8 mouse cellular contexts compared by ENCODE assay signal in the genomic region with DNA sequence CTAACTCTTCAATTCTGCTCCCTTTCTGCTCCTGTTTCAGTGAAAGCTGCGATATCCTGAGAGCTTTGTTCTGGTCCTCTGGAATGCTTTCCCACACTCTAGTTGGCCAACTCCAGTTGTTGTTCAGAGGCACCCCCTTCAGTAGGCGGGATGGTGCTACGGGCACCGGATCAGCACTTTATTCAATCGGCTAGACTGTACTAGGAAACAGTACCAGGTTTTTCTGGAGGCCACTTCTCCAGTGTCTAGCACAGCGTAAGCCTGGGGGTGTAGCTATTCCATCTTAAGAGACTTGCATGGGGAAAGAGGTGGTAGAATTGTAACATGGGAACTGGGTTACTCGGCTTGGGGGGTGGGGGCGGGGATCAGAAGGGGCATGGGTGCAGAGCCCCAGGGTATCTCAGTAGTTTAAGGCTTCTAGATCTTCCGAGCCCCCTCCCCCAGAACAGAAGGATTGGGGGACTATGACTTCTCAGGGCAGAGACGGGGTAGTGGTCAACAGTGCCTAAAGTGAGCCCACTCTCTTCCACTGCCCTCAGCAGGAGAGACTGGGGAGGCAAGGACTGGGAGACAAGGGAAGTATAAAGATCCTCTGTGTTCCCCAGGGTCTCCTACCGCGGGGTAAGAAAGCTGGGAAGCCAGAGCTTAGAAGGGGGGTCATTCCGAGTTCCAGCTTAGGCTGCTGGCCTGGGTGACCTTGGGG. TPM values are rescaled to one million over a fixed set of nuclear protein-coding genes. Genes with fewer than 3 reads are reported as not detected.
DNase-seq lines count a peak whose midpoint lies in the region; ATAC-seq lines count a peak whose summit lies in the region.

No protein-coding gene starts in this region.

- ATAC-seq in frontal cortex, adult (ENCODE audit: low TSS enrichment): peak; percentile 55
- ATAC-seq in limb, embryonic 12.5 days (ENCODE audit: insufficient number of reproducible peaks, insufficient read depth, low FRiP score, low TSS enrichment, low read depth): peak; percentile 53; the same call in 1 of the 2 replicates
- no peak for ATAC-seq in granulocyte monocyte progenitor cell, adult 5-6 weeks (replicated peaks; ENCODE audit: poor library complexity, severe bottlenecking)

- peak overlapping the region; percentile 64 for H3K4me3 ChIP-seq in limb, embryonic 12.5 days (replicated peaks)

- WGBS in limb, embryonic 12.5 days: 28% methylated on average over 13 of the region's 13 CpGs

- H3K9me3 ChIP-seq in limb, embryonic 12.5 days: no peaks in the 10 kb centered on the region

- peak overlapping the region; percentile 97 for H3K4me2 ChIP-seq in limb, embryonic 12.5 days

- H3K27me3 ChIP-seq in limb, embryonic 12.5 days: peaks cover 74% of the 10 kb centered on the region

- H3K9ac ChIP-seq in limb, embryonic 12.5 days (replicated peaks): peak overlapping the region; percentile 65

- no peak for DNase-seq in frontal cortex, postnatal 25 days (ENCODE audit: low spot score in 2 of 2)
- peak; percentile 7 for DNase-seq in right cerebral cortex, postnatal 4 days
- DNase-seq in right cerebral cortex, postnatal 25 days: no peak
- DNase-seq in retina, postnatal 7 days (ENCODE audit: low read depth, low spot score): peak; percentile 14
- DNase-seq in cerebellum, adult 11 months: no peak

- no peaks in the 10 kb centered on the region for H3K36me3 ChIP-seq in limb, embryonic 12.5 days

- H3K4me1 ChIP-seq in limb, embryonic 12.5 days (replicated peaks): peaks cover 4% of the 10 kb centered on the region; the same call in 1 of the 2 replicates

- no peak overlapping the region for H3K27ac ChIP-seq in limb, embryonic 12.5 days

RNA-seq across cellular contexts. Expression of gene Frmpd1, which starts 0.7 kb away (rescaled TPM):
- polyA plus RNA-seq in limb, embryonic 12.5 days (2016; fragmentation: Nextera tagmentation; extraction: Ambion mirVana): 3.6 and 3.7 TPM in 2 replicates
- not detected in 2 replicates for total RNA-seq in granulocyte monocyte progenitor cell, adult 5-6 weeks (2014; fragmentation: Nextera tagmentation)
- not detected in 2 replicates for total RNA-seq in granulocyte monocyte progenitor cell, adult 5-6 weeks (2017)

Comparison
In these comparisons a context has a peak if more than half of its experiments do, and no peak if none do; other contexts are left out.
1. DNase-seq: peak in right cerebral cortex, postnatal 4 days (single experiment) and retina, postnatal 7 days (single experiment); none in frontal cortex, postnatal 25 days (0 of 2), right cerebral cortex, postnatal 25 days (single experiment) and cerebellum, adult 11 months (single experiment).